Mouse (Mus musculus) induced T-regulatory cell, adult 2 months (primary cell): Measurements from ENCODE around the gene Lancl3.

Experiments used
- DNase-seq: peaks from one replicate; pipeline ENCODE4 v3.0.0-alpha.2; 2012; ENCODE audit warnings: low read depth

Lancl3 gene

DNA sequence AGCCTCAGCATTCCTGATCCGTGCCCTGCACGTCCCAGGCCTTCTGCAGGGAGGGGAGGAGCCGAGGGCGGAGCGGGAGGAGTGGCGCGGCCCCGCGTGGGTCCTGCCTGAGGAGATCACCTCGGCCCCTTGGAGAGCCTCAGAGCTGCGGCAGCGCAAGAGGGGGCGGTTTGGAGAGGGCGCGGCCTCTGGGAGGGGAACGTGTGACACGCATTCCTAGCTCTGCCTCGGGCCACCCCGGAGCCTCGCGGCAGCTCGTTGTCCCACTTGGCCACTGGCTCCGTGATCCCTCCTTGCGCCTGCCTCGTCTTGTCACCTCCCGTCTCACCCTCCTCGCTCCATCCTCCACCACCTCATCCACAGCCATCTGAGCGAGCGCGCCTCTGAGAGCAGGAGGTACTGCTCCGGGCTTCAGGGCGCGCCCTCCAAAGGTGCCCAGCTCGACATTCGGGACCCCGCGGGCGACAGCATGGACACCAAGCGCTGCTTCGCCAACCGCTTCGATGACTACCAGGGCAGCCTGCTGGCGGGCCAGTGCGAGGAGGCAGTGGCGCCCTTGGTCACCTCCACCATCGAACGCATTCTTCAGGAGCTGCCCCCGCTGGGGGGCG, at the start of gene Lancl3:
Gene Lancl3, plus strand, starts transcription at position 142 of the 611 bp plus-strand sequence.
- DNase-seq = peak; percentile 44

DNA sequence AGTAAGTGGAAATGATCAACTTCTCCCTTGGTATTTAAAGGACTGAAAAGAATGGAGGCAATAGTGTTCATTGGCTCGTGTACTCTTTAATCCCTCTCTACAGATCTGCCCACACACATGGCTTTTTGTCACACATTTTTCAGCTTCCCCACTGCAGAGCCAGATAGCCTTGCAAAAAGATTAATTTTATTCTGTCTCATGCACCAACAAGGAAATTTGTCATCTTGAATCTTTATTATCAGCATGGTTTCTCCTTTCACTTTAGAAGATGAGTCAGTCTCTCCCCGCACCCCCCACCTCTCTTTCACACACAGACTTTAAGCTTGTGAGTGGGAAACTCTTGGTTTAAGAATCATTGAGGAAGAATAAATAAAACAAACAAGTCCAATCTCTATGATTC, 20.7 kb upstream of the Lancl3 start:
- no peak for DNase-seq

DNA sequence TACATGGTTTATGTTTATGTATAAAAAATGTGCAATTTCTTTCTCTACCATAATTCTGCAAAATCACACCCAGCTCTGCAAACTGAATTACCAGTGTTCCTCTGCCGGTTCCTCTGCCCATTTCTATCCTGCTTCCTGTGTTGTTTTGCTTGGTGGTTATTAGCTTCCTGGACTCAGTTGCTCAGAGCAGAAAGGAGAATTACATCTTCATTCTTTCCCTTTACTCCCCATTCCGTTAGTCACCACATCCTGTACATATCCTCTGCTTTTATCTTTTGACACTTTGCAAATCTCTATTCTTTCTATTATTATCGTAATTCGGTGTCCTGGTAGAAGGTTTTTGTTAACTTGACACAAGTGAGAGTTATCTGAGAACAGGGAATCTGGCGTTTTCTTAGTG, 18.1 kb upstream of the Lancl3 start:
- DNase-seq = no peak

DNA sequence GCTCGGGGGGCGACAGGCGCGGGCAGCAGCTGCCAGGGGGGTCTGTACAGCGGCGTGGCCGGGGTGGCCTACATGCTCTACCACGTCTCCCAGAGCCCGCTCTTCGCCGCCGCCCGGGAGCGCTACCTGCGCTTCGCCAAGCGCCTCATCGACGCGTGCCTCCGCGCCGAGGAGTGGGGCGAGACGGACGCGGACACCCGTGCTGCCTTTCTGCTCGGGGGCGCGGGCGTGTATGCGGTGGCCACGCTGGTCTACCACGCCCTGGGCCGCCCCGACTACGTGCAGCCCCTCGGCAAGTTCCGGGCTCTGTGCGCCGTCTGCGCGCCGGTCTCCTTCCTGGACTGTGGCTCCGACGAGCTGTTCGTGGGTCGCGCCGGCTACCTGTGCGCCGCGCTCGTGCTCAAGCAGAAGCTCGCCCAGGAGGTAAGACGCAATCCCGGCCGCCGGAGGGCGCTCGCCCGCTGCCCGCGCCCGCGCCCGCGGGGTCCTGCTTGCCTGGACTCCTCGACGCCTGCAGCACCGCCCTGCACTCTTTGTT, 747 bp downstream of the Lancl3 start:
- peak; percentile 62 for DNase-seq

DNA sequence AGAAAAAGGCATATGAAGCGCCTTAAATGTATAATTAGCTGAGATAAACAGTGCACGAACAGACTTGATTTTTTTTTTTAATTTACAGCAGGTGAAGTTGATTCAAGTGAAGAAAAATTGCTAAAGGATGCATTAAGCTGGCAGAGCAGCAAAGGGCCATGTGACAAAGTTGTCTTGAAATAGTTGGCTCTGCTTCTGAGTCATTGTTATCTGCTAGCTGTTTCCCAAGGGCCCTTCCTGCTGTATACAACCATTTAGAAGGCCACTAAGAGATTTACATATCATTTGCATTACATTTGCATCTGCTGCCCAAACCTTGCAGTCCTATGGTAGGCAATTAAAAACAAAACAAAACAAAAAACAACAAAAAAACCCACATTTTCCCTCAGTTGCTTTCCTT, 2.3 kb downstream of the Lancl3 start:
- peak; percentile 15 for DNase-seq

DNA sequence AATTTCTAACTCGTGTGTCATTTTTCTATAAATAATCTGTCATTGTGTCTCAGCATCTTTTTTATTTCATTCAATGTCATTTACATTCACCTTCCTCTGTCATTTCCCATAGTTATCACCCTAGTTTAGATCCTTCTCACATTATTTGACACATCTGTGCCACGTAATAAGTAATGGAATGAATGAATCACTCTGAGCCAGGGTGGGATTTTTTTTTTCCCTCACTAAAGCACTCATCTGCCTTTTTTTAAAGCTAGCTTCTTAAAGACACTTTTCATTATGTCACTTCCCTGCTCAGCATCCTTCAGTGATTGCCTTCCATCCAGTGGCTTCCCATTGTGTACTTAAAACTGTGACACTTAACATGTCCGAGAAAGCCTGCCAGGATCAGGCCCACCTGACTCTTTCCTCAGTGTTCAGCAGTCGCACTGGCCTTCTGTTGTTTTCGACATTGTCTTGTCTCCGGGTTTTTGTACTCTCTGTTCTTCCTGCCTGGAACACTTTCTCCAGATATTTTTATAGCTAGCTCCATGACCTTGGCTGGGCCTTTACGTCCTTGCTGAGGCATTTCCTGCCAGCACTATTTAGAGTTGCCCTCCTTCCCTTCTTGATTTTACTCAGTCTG, 3.2 kb downstream of the Lancl3 start:
- DNase-seq = no peak

DNA sequence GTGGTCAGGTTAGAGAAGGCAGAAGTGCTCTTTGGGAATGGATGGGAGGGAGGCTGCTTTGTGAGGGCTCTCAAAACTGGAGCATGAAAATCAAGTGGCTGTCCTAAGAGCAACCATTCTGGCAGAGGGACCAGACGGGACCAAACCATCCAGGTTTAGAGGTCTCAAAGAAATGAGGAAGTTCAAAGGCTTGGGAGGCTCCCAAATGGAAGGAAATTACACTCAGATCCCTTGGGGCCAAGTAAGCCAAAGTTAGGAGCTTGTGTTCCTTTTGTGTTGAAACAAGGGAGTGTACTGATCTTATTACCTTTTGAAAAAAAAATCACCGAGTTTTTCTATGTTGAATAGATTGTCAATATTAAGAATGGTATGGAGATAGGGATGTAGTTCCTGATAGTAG, 5.4 kb downstream of the Lancl3 start:
- DNase-seq = no peak

DNA sequence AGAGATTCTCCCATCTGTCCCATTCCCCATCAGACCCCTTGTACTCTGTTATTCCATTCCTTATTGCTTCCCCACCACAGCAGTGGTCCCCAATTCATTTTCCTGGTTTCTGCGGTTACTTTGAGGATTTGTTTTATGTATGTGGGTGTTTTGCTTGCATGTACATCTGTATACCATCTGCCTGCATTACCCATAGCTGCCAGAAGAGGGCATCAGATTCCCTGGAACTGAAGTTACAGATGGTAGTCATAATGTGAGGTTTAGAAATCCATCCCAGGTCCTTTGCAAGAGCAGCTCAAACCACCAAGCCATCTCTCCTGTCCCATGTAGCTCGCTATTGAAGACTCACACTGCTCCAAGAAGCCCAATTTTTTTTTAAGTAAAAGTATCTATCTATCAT, 16.5 kb downstream of the Lancl3 start:
- DNase-seq = peak; percentile 58

DNA sequence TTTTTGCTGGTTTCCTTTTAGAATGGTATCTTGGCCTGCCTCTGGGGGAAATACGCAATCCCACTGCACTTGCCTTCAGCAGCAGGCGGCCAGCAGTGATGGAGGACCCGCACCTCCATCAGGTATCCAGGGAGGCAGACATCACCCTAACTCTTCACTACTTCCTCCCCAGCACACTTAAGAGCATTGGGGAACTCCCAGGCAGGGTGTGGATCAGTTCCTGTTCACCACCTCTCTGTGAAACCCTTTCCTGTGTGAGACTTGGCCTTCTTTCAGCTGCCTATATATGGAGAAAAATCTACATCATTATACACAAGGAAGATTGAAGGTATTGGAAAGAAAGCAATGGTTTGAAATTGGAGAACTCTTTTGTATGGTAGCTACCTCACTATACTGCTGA, 19.9 kb downstream of the Lancl3 start:
- peak; percentile 51 for DNase-seq

DNA sequence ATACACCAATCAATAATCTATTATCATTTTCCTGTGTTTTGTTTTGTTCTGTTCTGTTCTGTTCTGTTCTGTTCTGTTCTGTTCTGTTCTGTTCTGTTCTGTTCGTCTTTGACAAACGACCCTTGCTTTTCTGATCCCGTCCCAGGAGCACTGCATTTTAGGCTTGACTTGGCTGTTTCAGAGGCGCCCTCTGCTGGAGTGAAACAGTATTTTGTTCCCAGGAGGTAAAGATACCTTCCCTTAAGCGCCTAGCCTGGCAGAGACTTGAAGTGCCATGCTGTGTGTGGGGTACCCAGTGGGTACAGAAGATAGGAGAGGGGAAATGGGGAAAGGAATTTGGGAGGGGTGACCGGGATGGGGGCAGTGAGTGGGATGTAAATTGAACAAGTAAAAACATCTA, 21.5 kb downstream of the Lancl3 start:
- peak; percentile 74 for DNase-seq

DNA sequence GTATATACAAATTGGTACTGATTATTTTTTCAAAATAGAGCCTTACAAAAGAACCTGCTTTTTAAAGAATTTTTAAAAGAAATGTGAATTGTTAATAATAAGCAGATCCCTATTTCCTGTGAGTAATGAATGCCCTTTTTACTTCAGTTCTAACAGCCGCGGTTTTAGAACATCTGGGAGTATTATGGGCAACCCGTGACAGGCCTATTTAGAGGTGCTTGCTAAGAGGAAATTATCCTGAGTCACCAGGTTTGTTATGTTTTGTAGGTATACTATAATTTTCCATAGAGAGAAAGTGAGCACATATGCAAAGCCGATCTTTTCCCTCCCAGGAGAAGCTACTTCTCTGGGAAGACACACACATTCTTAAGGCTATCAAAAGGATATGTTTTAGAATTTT, 22.0 kb downstream of the Lancl3 start:
- no peak for DNase-seq

DNA sequence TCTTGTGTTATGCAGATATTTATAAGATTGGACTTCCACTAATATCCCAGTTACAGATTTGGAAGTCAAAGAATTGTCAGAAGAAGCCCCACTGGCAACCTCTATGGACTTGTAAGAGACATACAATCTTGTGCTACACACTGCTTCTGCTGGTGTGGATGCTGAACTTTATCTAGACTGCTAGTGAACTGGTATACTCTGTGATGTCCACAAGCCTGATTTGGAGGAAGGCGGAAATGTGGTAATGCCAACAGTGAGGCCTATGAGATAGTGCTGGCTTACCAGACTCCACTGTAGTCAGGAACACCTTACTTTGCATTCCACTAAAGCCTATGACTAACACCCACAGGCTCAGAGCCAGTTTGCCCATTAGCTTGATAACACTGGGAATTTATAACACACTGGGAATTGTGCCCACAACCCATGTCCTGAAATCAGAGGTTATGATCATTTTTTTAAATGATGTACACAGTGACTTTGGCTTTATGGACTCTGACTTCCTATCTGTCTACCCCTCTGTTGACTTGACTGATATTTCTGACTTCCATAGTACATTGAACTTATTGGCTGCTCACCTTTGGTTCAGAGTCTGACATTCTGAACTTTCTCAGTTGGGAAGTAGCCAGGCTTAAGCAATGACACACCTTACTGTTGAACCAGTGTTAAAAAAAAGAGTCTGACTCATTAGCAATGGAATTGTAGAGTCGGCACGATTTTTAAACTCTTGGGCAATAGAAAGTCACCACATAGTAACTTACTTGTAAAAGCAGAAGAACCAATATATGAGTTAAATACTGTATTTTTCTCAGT, 22.9 kb downstream of the Lancl3 start:
- DNase-seq = no peak

DNA sequence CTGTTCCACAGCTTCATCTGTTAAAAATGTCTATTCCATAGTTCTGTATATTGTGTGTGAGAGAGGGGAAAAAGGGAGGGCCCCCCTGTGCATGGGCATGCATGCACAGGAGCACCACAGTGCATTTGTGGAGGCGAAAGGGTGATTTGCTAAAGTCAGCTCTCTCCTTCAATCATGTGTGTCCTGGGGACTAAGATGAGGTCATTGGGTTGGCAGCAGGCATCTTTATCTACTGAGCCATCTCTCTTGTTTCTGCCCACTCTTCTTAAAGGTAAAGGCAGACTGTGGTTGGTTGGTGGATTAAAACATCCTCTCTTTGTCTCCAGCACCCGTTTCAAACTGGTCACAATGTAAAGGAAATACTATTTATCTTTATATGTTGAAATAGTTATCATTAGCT, 27.4 kb downstream of the Lancl3 start:
- DNase-seq = no peak

DNA sequence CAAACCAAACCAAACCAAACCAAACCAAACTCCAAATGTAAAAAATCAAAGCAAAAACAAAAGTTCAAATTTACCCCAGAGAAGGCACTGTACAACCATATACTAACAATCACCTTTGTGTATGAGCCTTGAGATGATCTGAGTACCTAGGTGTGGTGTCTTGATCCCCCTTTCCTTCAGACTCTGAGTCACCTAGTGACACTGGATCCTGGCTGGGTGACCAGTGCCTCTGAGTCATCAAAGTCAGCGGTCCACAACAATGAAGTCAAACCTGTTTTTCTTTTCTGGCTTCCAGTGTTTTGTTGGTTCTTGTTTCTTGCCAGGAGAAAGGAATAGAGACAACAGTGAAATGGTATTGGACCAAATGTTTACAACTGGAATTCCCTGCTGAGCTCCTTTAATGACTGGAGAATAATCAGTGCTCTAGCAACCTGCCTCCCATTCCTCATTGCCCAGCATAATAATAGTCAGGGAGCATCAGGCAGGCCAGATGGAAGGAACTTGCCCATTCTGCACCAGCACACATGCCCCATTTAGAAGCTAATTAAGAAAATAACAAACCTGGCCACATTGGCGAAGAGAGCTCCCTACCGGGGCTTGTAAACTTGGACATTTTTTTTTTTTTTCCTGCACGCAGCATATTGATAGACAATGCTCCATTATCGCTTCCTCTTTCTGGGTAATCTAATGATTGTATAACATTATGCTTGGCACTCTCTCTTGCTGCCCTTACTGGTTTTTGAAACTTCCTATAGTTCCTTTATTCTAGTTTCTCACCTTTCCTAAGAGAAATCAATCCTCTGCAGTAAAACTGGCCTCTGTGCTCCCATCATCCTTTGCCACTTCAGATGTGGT, 41.3 kb downstream of the Lancl3 start:
- DNase-seq = no peak

DNA sequence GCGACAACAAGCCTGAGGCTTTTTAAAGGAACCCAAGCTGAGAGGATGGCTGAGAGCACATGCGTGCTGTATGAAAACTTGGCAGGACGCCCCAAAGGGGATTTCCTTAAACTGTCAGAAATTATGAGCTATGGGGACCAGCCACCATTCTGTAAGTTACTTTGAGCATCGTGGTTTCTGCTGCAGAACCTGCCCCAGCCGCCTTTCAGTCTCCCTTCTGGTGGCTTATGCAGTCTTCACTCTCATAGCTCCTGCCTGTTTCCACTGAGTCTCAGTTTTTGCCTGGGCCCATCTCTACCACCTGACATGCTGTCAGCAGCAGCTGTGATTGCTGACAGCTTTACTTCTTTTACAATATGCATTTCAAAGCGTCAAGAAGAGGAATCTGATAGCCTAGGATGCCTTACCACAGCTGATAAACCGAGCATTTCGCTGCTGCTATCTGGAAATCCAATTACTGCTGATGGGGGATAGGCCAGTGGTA, 43.7 kb downstream of the Lancl3 start:
- peak; percentile 5 for DNase-seq

DNA sequence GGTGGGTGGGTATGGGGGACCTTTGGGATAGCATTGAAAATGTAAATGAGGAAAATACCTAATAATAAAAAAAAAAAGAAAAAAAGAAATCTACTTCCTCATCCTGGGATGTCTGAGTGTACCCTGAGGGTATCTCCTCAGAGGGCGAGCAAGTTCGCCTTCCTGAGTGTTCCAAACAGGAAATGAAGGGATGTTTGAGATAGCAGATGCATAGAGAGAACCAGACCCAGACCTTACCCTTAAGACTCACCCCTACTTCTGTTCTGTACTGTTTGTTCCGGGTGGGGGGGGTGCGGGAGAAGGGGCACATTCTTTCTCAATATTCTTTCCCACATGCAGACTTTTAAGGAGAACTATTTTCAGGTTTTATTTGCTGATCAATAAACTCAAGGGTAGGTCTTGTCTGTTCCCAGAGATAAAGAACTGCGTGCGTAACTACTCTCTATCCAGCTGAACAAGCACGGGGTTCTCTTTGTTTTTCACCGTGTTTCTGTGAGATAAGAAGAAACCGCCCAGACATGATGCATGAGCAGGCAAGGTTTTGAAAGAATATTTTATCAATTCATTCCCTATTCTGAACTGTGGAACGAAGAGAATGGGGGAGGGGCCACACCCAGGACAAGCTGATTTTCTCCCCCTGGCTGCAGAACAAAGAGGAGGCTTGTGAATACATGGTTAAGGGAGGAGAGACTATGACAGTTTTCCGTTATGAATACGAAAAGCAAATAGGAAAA, 45.1 kb downstream of the Lancl3 start:
- no peak for DNase-seq

DNA sequence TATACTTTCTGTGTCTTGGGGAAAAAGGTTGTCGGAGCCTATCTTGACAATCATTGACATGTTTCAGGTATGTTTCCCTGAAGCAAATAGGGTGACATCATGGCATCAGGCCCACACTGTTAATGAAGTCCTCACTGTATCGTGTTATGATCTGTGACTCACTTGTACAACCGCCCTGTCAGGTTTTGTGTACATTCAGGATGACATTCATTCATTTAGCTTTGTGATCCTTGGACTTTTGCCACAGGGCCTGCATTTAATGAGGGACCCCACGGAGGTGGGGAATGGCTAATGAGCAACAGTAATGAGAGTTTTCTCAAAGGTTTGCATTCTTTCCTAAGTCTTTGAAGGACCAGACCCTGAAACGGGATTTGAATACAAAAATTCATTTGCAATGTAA, 49.2 kb downstream of the Lancl3 start:
- no peak for DNase-seq

DNA sequence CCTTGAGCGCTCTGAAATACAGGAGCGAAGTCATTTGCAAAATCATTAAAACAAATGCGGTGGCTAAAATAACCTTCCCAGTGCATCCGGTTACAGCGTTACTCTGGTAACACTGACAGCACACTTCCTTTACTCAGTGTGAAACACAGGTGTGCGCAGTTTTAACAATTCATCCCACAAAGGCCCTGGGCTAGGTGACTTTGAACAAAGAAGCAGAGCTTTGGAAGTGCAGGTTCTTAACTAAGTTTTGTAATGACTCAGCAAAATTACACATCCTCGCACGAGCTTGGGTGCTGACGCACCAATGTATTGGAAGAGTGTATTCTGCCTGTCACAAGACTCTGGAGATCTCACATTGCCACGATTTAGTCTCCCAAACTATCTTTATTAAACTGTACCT, 54.3 kb downstream of the Lancl3 start:
- DNase-seq = peak; percentile 3

DNA sequence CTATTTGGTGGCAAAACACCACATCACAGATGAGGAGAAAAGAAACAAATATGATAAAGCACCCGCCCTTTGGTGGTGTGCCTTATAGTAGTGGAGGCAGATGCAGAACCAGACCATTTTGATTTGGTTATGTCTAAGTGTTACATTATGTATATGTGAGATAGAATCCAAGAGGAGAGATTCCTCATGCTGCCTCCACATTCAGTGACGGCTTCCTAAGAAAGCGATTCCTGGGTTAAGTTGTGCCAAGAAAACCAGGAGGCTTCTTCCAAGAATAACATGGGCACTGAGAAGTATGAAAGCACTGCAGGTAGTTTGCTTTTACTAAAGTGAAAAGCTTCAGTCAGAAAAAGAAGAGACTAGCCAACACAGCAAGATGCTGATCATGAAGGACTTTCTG, 55.2 kb downstream of the Lancl3 start:
- no peak for DNase-seq

DNA sequence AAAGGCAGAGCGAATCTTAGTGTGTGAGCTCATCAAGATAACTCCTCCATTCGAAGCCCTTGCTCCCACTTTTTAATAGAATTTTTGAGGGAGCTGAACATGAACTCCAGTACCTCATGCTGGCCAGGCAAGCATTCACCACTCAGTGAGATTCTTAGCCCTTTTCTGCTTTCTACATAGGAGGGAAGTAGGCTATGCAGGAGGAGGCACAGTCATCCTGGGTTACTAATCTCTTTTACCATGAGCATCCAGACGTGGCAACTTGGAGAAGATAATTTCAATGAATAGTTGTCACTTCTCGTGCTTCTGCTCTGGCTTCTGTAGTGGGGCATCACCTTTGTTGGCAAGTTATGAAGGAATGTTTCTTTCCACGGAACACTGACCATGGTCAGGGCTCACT, 57.1 kb downstream of the Lancl3 start, which contains the start of gene Gm14862:
Gene Gm14862, minus strand, starts transcription at position 134 of the 400 bp plus-strand sequence.
- no peak for DNase-seq

DNA sequence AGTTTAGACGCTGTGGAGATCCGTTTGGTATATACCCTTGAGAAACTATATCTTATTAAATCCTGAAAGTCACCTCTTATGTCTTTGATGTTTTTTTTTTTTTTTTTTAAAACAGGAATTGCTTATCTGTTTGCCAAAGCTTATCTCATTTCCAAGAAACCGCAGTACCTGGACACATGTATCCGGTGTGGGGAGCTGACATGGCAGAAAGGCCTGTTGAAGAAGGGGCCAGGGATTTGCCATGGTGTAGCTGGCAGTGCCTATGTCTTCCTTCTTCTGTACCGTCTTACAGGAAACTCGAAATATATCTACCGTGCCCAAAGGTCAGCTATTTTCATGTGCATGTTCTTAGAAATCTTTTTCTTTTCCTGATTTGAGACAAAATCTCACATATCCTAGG, 58.1 kb downstream of the Lancl3 start:
- no peak for DNase-seq
